ENCODE assay signal across 22 mouse cellular contexts in genomic region chr10:20999594-20999993, GRCm38 (mm10). TPM values are rescaled to one million over a fixed set of nuclear protein-coding genes. Genes with fewer than 3 reads are reported as not detected.
DNase-seq lines count a peak whose midpoint lies in the region; ATAC-seq and TF ChIP-seq lines count a peak whose summit lies in the region.
"Had no signal": no experiment of that assay in that cellular context is flagged by ENCODE, and none has a peak within 500 bp of the region (broad histone marks: within the 10 kb centered on the region; RNA-seq: fewer than 3 reads in every experiment).

No protein-coding gene starts in this region.

- no peak overlapping the region for H3K4me2 ChIP-seq in midbrain, embryonic 11.5 days
- no peak overlapping the region for H3K4me2 ChIP-seq in midbrain, postnatal 0 days (ENCODE audit: low read depth, low read length, poor library complexity, severe bottlenecking)

- H3K27ac ChIP-seq in midbrain, embryonic 11.5 days (ENCODE audit: low read depth, low read length): no peak overlapping the region
- H3K27ac ChIP-seq in midbrain, postnatal 0 days (ENCODE audit: low read depth, low read length): no peak overlapping the region

- H3K9me3 ChIP-seq in midbrain, embryonic 11.5 days (ENCODE audit: control insufficient read depth, low read length): no peaks in the 10 kb centered on the region
- no peaks in the 10 kb centered on the region for H3K9me3 ChIP-seq in midbrain, postnatal 0 days (ENCODE audit: low read length)
- H3K9me3 ChIP-seq: G1E had no signal

- DNase-seq in midbrain, embryonic 11.5 days (ENCODE audit: low spot score, missing footprints): peak; percentile 69
- no peak for DNase-seq in midbrain, postnatal 0 days (ENCODE audit: low spot score)
- peak; percentile 26 for DNase-seq in 416B (ENCODE audit: low read depth)
- DNase-seq in right cerebral cortex, adult 2 months (ENCODE audit: low spot score in 2 of 2): no peak
- no peak for DNase-seq in spleen, postnatal 14 days (ENCODE audit: low spot score in 2 of 2)
- DNase-seq: adrenal gland, adult 2 months; adrenal gland, adult 8-10 months; adrenal gland, postnatal 10 days; adrenal gland, postnatal 14 days; adrenal gland, postnatal 25 days; adrenal gland, postnatal 36 days; B cell, adult 2 months; cerebellum, adult 11 months; cerebellum, adult 11-12 months; cerebellum, adult 18-20 months; cerebellum, adult 2 months had no signal

- H3K4me1 ChIP-seq in midbrain, embryonic 11.5 days (ENCODE audit: control insufficient read depth, insufficient read depth, low read length): no peaks in the 10 kb centered on the region
- no peaks in the 10 kb centered on the region for H3K4me1 ChIP-seq in midbrain, postnatal 0 days (ENCODE audit: insufficient read depth, low read length)

- no peaks in the 10 kb centered on the region for H3K27me3 ChIP-seq in midbrain, embryonic 11.5 days (ENCODE audit: control insufficient read depth, insufficient read depth, low read length)
- H3K27me3 ChIP-seq in midbrain, postnatal 0 days (ENCODE audit: insufficient read depth, low read length): no peaks in the 10 kb centered on the region
- H3K27me3 ChIP-seq: CH12.LX, Patski had no signal

- H3K4me3 ChIP-seq in midbrain, embryonic 11.5 days (ENCODE audit: low read depth, low read length): no peak overlapping the region
- no peak overlapping the region for H3K4me3 ChIP-seq in midbrain, postnatal 0 days (ENCODE audit: low read depth, low read length)

- whole genome bisulfite sequencing in midbrain, embryonic 11.5 days: 84% methylated on average over 1 of the region's 1 CpGs
- WGBS in midbrain, postnatal 0 days: 93% methylated on average over 1 of the region's 1 CpGs

- no peak overlapping the region for H3K9ac ChIP-seq in midbrain, embryonic 11.5 days (ENCODE audit: low read length)
- H3K9ac ChIP-seq in midbrain, postnatal 0 days (replicated peaks; ENCODE audit: low read length, poor library complexity, severe bottlenecking): no peak overlapping the region

- ATAC-seq in midbrain, embryonic 11.5 days (ENCODE audit: low FRiP score): no peak
- no peak for ATAC-seq in midbrain, postnatal 0 days (ENCODE audit: low FRiP score)
- ATAC-seq in granulocyte monocyte progenitor cell, adult 5-6 weeks (replicated peaks; ENCODE audit: poor library complexity, severe bottlenecking): peak; percentile 77
- ATAC-seq: activated CD4-positive, CD25-positive, alpha-beta regulatory T cell, adult 4 months; CD4-positive, CD25-positive, alpha-beta regulatory T cell, adult 4 months; Patski had no signal

- H3K36me3 ChIP-seq in midbrain, embryonic 11.5 days (ENCODE audit: control insufficient read depth, insufficient read depth, low read length): no peaks in the 10 kb centered on the region
- peaks cover 16% of the 10 kb centered on the region; the same call in 1 of the 2 replicates for H3K36me3 ChIP-seq in midbrain, postnatal 0 days (ENCODE audit: insufficient read depth, low read length)

- no peak for TF ChIP-seq CTCF in midbrain, postnatal 0 days (IDR thresholded peaks at IDR 0.05)

RNA-seq across cellular contexts. Expression of gene Ahi1, which starts 47.2 kb away (rescaled TPM):
- polyA plus RNA-seq in midbrain, embryonic 11.5 days (2014; fragmentation: Nextera tagmentation; extraction: Ambion mirVana): 29.4 and 32.2 TPM in 2 replicates
- total RNA-seq in midbrain, postnatal 0 days (2014; rRNA removed): 304 and 386 TPM in 2 replicates
- 189 and 206 TPM in 2 replicates for polyA plus RNA-seq in midbrain, postnatal 0 days (2015; fragmentation: Nextera tagmentation; extraction: Ambion mirVana)
- 7.2 and 11.5 TPM in 2 replicates for total RNA-seq in granulocyte monocyte progenitor cell, adult 5-6 weeks (2014; fragmentation: Nextera tagmentation)
- 4.5 and 6.8 TPM in 2 replicates for total RNA-seq in granulocyte monocyte progenitor cell, adult 5-6 weeks (2017)

Comparison
In these comparisons a context has a peak if more than half of its experiments do, and no peak if none do; other contexts are left out.
1. DNase-seq: peak in midbrain, embryonic 11.5 days (single experiment) and 416B (single experiment); none in midbrain, postnatal 0 days (single experiment), right cerebral cortex, adult 2 months (0 of 2) and spleen, postnatal 14 days (0 of 2).
2. RNA of gene Ahi1, which starts 47.2 kb away (total RNA-seq): 304 to 386 TPM in midbrain, postnatal 0 days; 4.5 to 11.5 TPM in granulocyte monocyte progenitor cell, adult 5-6 weeks; every median in the first group is over 10 times any median in the second.